Mouse (Mus musculus) kidney, embryonic 15.5 days (tissue): ENCODE results near the gene Srebf2. TPM values are rescaled to one million over a fixed set of nuclear protein-coding genes. Genes with fewer than 3 reads are reported as not detected.

Source experiments
- ATAC-seq: fragments of 200-750 bp; cut with Nextera tagmentation; replicated peaks from 2 replicates; pipeline ENCODE4 v1.8.0; 2017; ENCODE audit warnings: moderate TSS enrichment; ENCODE audit not compliant: low FRiP score
- H3K27ac ChIP-seq: fragments of 300-500 bp; sonication (generic); 2 replicates; pipeline ENCODE4 v1.5.1; 2015; ENCODE audit warnings: mild to moderate bottlenecking, inconsistent platforms
- H3K27me3 ChIP-seq: fragments of 300-500 bp; sonication (generic); 2 replicates; pipeline ENCODE4 v1.6.1; 2015; ENCODE audit warnings: inconsistent platforms
- H3K36me3 ChIP-seq: fragments of 300-500 bp; sonication (generic); 2 replicates; pipeline ENCODE4 v1.6.1; 2015; ENCODE audit warnings: inconsistent platforms
- H3K4me1 ChIP-seq: fragments of 300-500 bp; sonication (generic); 2 replicates; pipeline ENCODE4 v1.6.1; 2015; ENCODE audit warnings: inconsistent platforms
- H3K4me2 ChIP-seq: fragments of 300-500 bp; sonication (generic); 2 replicates; pipeline ENCODE4 v1.6.1; 2015; ENCODE audit warnings: moderate library complexity, mild to moderate bottlenecking, inconsistent platforms
- H3K4me3 ChIP-seq: fragments of 300-500 bp; sonication (generic); replicated peaks from 2 replicates; pipeline ENCODE4 v1.5.1; 2015; ENCODE audit warnings: mild to moderate bottlenecking, inconsistent platforms
- H3K9ac ChIP-seq: fragments of 300-500 bp; sonication (generic); 2 replicates; pipeline ENCODE4 v1.6.1; 2015; ENCODE audit warnings: mild to moderate bottlenecking, inconsistent platforms
- H3K9me3 ChIP-seq: fragments of 300-500 bp; sonication (generic); replicated peaks from 2 replicates; pipeline ENCODE4 v1.6.1; 2016; ENCODE audit warnings: inconsistent platforms
- WGBS: fragments of 180-500 bp; shearing (Covaris S2); methylation state at CpG from one replicate; pipeline ENCODE4 v1.1.7; 2015; ENCODE audit warnings: mixed read lengths; 5-methylcytosine and 5-hydroxymethylcytosine counted together
- polyA plus RNA-seq: library from polyadenylated mRNA; unstranded; fragments of >200 nt; fragmentation: Nextera tagmentation; extraction: Ambion mirVana; gene quantifications from 2 replicates; pipeline ENCODE4 v1.2.1, GENCODE M21; 2015

Gene Srebf2
- polyA plus RNA-seq, 1 experiment from 2014 or later, result 147 TPM

GRCm38 (mm10) chr15:82158243-82159035 lies 11.5 kb downstream of the Srebf2 start:
- H3K9me3 ChIP-seq, result no peaks in the 10 kb centered on the region
- H3K27me3 ChIP-seq, result no peaks in the 10 kb centered on the region
- H3K27ac ChIP-seq, result peak overlapping the region; percentile 76
- WGBS, result 38% methylated on average over 17 of the region's 17 CpGs
- no peak overlapping the region for H3K4me3 ChIP-seq
- ATAC-seq, result no peak
- 0 out of 2 replicates have a peak, but pooled peaks cover 8% of the 10 kb centered on the region for H3K36me3 ChIP-seq
- peak overlapping the region; percentile 9; the same call in 1 of the 2 replicates for H3K4me2 ChIP-seq
- peaks cover 58% of the 10 kb centered on the region for H3K4me1 ChIP-seq
- no peak overlapping the region for H3K9ac ChIP-seq

- Histone ChIP-seq H3K4me1 (peaks cover 67% of the 10 kb centered on the region), H3K36me3 (0 out of 2 replicates have a peak, but pooled peaks cover 8% of the 10 kb centered on the region), H3K9me3 (no peaks in the 10 kb centered on the region), H3K27me3 (no peaks in the 10 kb centered on the region), H3K27ac (peak overlapping the region; percentile 76; the same call in 1 of the 2 replicates), H3K4me3 (no peak overlapping the region), H3K9ac (no peak overlapping the region), H3K4me2 (no peak overlapping the region)
- 88% methylated on average over 9 of the region's 9 CpGs for WGBS
- no peak for ATAC-seq
Observed at GRCm38 (mm10) chr15:82159471-82159870, 12.5 kb downstream of the Srebf2 start.

- H3K4me1 ChIP-seq, result peaks cover 78% of the 10 kb centered on the region
Observed at GRCm38 (mm10) chr15:82160731-82161640, 14.0 kb downstream of the Srebf2 start.

GRCm38 (mm10) chr15:82161965-82162600 lies 15.1 kb downstream of the Srebf2 start:
- Histone ChIP-seq H3K27me3 (no peaks in the 10 kb centered on the region), H3K4me2 (no peak overlapping the region), H3K27ac (no peak overlapping the region), H3K36me3 (no peaks in the 10 kb centered on the region), H3K9me3 (no peaks in the 10 kb centered on the region), H3K4me3 (no peak overlapping the region), H3K9ac (no peak overlapping the region), H3K4me1 (peaks cover 85% of the 10 kb centered on the region)
- ATAC-seq, result no peak
- 86% methylated on average over 12 of the region's 12 CpGs for WGBS

More at GRCm38 (mm10) chr15:82160731-82161640, 14.0 kb downstream of the Srebf2 start:
- H3K27ac ChIP-seq, result no peak overlapping the region
- no peaks in the 10 kb centered on the region for H3K27me3 ChIP-seq
- H3K4me3 ChIP-seq, result no peak overlapping the region
- no peaks in the 10 kb centered on the region for H3K9me3 ChIP-seq
- no peak for ATAC-seq
- H3K36me3 ChIP-seq, result 0 out of 2 replicates have a peak, but pooled peaks cover 8% of the 10 kb centered on the region
- no peak overlapping the region for H3K4me2 ChIP-seq
- H3K9ac ChIP-seq, result no peak overlapping the region
- 61% methylated on average over 11 of the region's 11 CpGs for WGBS

GRCm38 (mm10) chr15:82163356-82164060 lies 16.5 kb downstream of the Srebf2 start:
- Histone ChIP-seq H3K9ac (no peak overlapping the region), H3K4me2 (no peak overlapping the region), H3K27me3 (no peaks in the 10 kb centered on the region), H3K4me1 (peaks cover 86% of the 10 kb centered on the region), H3K36me3 (no peaks in the 10 kb centered on the region), H3K4me3 (no peak overlapping the region), H3K9me3 (no peaks in the 10 kb centered on the region), H3K27ac (peak overlapping the region; percentile 33)
- ATAC-seq, result no peak
- 81% methylated on average over 10 of the region's 10 CpGs for WGBS

GRCm38 (mm10) chr15:82164061-82164399 lies 17.0 kb downstream of the Srebf2 start:
- Histone ChIP-seq H3K9me3 (no peaks in the 10 kb centered on the region), H3K9ac (no peak overlapping the region), H3K4me2 (no peak overlapping the region), H3K27ac (peak overlapping the region; percentile 33), H3K27me3 (no peaks in the 10 kb centered on the region), H3K4me3 (no peak overlapping the region), H3K36me3 (no peaks in the 10 kb centered on the region), H3K4me1 (peaks cover 87% of the 10 kb centered on the region)
- 59% methylated on average over 4 of the region's 4 CpGs for WGBS
- no peak for ATAC-seq

- Histone ChIP-seq H3K9ac (no peak overlapping the region), H3K36me3 (no peaks in the 10 kb centered on the region), H3K27ac (peak overlapping the region; percentile 33), H3K27me3 (no peaks in the 10 kb centered on the region), H3K4me2 (no peak overlapping the region), H3K9me3 (no peaks in the 10 kb centered on the region), H3K4me1 (peaks cover 86% of the 10 kb centered on the region), H3K4me3 (no peak overlapping the region)
- 67% methylated on average over 7 of the region's 7 CpGs for WGBS
- ATAC-seq, result 0 out of 2 replicates have a peak, but pooled peaks have one; percentile 14
Observed at GRCm38 (mm10) chr15:82164496-82164895, 17.5 kb downstream of the Srebf2 start.

- 52% methylated on average over 8 of the region's 8 CpGs for WGBS
- H3K36me3 ChIP-seq, result peaks cover 8% of the 10 kb centered on the region
- peaks cover 75% of the 10 kb centered on the region for H3K4me1 ChIP-seq
Observed at GRCm38 (mm10) chr15:82165332-82166239, 18.6 kb downstream of the Srebf2 start.

GRCm38 (mm10) chr15:82166240-82167100 lies 19.5 kb downstream of the Srebf2 start:
- Histone ChIP-seq H3K4me1 (peaks cover 66% of the 10 kb centered on the region), H3K36me3 (peaks cover 17% of the 10 kb centered on the region), H3K9ac (0 out of 2 replicates have a peak overlapping the region, but pooled peaks have one; percentile 1), H3K9me3 (no peaks in the 10 kb centered on the region), H3K27ac (peak overlapping the region; percentile 93), H3K27me3 (no peaks in the 10 kb centered on the region), H3K4me2 (peak overlapping the region; percentile 48), H3K4me3 (peak overlapping the region; percentile 5; the same call in 1 of the 2 replicates)
- ATAC-seq, result 0 out of 2 replicates have a peak, but pooled peaks have one; percentile 50
- 34% methylated on average over 22 of the region's 22 CpGs for WGBS

More at GRCm38 (mm10) chr15:82165332-82166239, 18.6 kb downstream of the Srebf2 start:
- 0 out of 2 replicates have a peak overlapping the region, but pooled peaks have one; percentile 1 for H3K9ac ChIP-seq
- H3K4me3 ChIP-seq, result no peak overlapping the region
- H3K9me3 ChIP-seq, result no peaks in the 10 kb centered on the region
- peak overlapping the region; percentile 48 for H3K4me2 ChIP-seq
- H3K27me3 ChIP-seq, result no peaks in the 10 kb centered on the region
- peak overlapping the region; percentile 93 for H3K27ac ChIP-seq
- no peak for ATAC-seq
